Mouse (Mus musculus): ENCODE data around the gene Hyou1. TPM values are rescaled to one million over a fixed set of nuclear protein-coding genes. Genes with fewer than 3 reads are reported as not detected.

Hyou1 gene
- total RNA-seq, 2 experiments from 2014 or later: 126 to 212 TPM

DNA sequence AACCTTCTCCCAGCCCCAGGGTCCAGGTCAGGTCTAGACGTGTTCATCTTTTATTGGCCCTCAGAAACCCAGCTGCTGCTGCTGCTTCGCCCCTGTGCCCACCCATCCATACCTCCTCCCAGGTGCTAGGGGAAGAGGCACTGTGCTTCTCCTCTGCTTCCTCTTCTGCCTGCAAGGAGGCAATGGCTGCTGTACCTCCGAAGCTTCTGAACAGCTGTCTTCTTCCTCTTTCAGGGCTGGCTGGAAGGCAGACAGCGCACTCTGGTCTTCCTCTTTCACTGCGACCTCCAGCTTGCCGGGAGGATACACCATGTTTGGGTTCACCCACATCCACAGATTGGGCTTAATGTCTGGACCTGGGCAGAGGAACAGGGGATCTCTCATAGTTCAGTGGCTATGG, 56.5 kb downstream of the Hyou1 start:
- peak; percentile 99 for ATAC-seq (replicated peaks; ENCODE audit: poor library complexity, severe bottlenecking)

DNA sequence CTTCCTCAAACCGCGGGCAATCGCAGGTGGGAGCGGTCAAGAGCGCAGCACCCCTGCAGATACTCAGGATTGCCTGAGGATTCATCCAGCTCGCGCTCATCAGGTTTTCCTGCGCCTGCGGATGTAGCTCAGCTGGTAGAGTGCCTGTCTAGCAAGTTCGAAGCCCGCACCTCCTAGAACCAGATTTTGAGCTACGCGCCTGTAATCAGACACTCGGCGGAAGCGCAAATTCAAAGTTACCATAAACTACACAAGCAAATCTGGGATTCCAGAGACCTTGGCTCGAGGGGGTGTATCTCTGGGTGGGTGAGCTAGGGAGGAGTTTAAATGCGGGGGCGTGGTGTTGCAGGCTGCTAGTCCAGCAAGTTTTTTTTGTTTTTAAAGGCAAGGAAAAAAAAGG, 61.7 kb downstream of the Hyou1 start, which contains the start of gene Foxr1:
TSS of gene Foxr1 (minus strand) at position 176 of the 400 bp plus-strand sequence.
- ATAC-seq (replicated peaks; ENCODE audit: poor library complexity, severe bottlenecking): no peak

Other genes with a start within 250 kb of the Hyou1 start
- not detected in 2 replicates for gene Mcam, start 245.0 kb upstream of the Hyou1 start, total RNA-seq (2014; fragmentation: Nextera tagmentation)
- 0.47 and 1.7 TPM in 2 replicates for gene Mcam, start 245.0 kb upstream of the Hyou1 start, total RNA-seq (2017)
- 89.7 and 108 TPM in 2 replicates for gene Cbl, start 145.4 kb upstream of the Hyou1 start, total RNA-seq (2014; fragmentation: Nextera tagmentation)
- 40.3 and 42.9 TPM in 2 replicates for gene Cbl, start 145.4 kb upstream of the Hyou1 start, total RNA-seq (2017)
- gene Ccdc153, start 138.8 kb upstream of the Hyou1 start, total RNA-seq (2014; fragmentation: Nextera tagmentation): not detected in 2 replicates
- not detected in 2 replicates for gene Ccdc153, start 138.8 kb upstream of the Hyou1 start, total RNA-seq (2017)
- not detected in 2 replicates for gene Pdzd3, start 128.0 kb upstream of the Hyou1 start, total RNA-seq (2014; fragmentation: Nextera tagmentation)
- 0.22 TPM in 1 of 2 replicates, not detected in the other for gene Pdzd3, start 128.0 kb upstream of the Hyou1 start, total RNA-seq (2017)
- gene Nlrx1, start 110.9 kb upstream of the Hyou1 start, total RNA-seq (2014; fragmentation: Nextera tagmentation): 4.9 and 11.1 TPM in 2 replicates
- gene Nlrx1, start 110.9 kb upstream of the Hyou1 start, total RNA-seq (2017): 7.3 and 8.4 TPM in 2 replicates
- gene Abcg4, start 90.9 kb upstream of the Hyou1 start, total RNA-seq (2014; fragmentation: Nextera tagmentation): 0.21 TPM in 1 of 2 replicates, not detected in the other
- not detected in 2 replicates for gene Abcg4, start 90.9 kb upstream of the Hyou1 start, total RNA-seq (2017)
- gene Hinfp, start 73.8 kb upstream of the Hyou1 start, total RNA-seq (2014; fragmentation: Nextera tagmentation): 12.7 TPM in 2 replicates
- gene Hinfp, start 73.8 kb upstream of the Hyou1 start, total RNA-seq (2017): 11.6 and 12.2 TPM in 2 replicates
- gene C2cd2l, start 59.2 kb upstream of the Hyou1 start, total RNA-seq (2014; fragmentation: Nextera tagmentation): 8.3 and 17.5 TPM in 2 replicates
- 4.2 and 5.9 TPM in 2 replicates for gene C2cd2l, start 59.2 kb upstream of the Hyou1 start, total RNA-seq (2017)
- gene Dpagt1, start 53.5 kb upstream of the Hyou1 start, total RNA-seq (2014; fragmentation: Nextera tagmentation): 41.0 and 48.8 TPM in 2 replicates
- 18.2 and 26.4 TPM in 2 replicates for gene Dpagt1, start 53.5 kb upstream of the Hyou1 start, total RNA-seq (2017)
- gene H2afx, start 44.8 kb upstream of the Hyou1 start, total RNA-seq (2014; fragmentation: Nextera tagmentation): 76.3 and 96.9 TPM in 2 replicates
- 298 and 423 TPM in 2 replicates for gene H2afx, start 44.8 kb upstream of the Hyou1 start, total RNA-seq (2017)
- 64.3 and 92.6 TPM in 2 replicates for gene Hmbs, start 35.3 kb upstream of the Hyou1 start, total RNA-seq (2014; fragmentation: Nextera tagmentation)
- gene Hmbs, start 35.3 kb upstream of the Hyou1 start, total RNA-seq (2017): 32.2 and 47.4 TPM in 2 replicates
- gene Vps11, start 17.8 kb upstream of the Hyou1 start, total RNA-seq (2014; fragmentation: Nextera tagmentation): 25.8 and 27.1 TPM in 2 replicates
- gene Vps11, start 17.8 kb upstream of the Hyou1 start, total RNA-seq (2017): 21.1 and 21.5 TPM in 2 replicates
- 32.3 and 35.5 TPM in 2 replicates for gene Slc37a4, start 17.4 kb downstream of the Hyou1 start, total RNA-seq (2014; fragmentation: Nextera tagmentation)
- 33.5 and 34.2 TPM in 2 replicates for gene Slc37a4, start 17.4 kb downstream of the Hyou1 start, total RNA-seq (2017)
- 4,415 and 4,988 TPM in 2 replicates for gene Rps25, start 27.6 kb downstream of the Hyou1 start, total RNA-seq (2014; fragmentation: Nextera tagmentation)
- gene Rps25, start 27.6 kb downstream of the Hyou1 start, total RNA-seq (2017): 2,316 and 2,478 TPM in 2 replicates
- gene Trappc4, start 28.1 kb downstream of the Hyou1 start, total RNA-seq (2014; fragmentation: Nextera tagmentation): 52.2 and 78.5 TPM in 2 replicates
- gene Trappc4, start 28.1 kb downstream of the Hyou1 start, total RNA-seq (2017): 37.7 and 39.6 TPM in 2 replicates
- 22.4 and 46.8 TPM in 2 replicates for gene Ccdc84, start 39.1 kb downstream of the Hyou1 start, total RNA-seq (2014; fragmentation: Nextera tagmentation)
- 22.5 and 45.1 TPM in 2 replicates for gene Ccdc84, start 39.1 kb downstream of the Hyou1 start, total RNA-seq (2017)
- not detected in 2 replicates for gene Foxr1, start 61.6 kb downstream of the Hyou1 start, total RNA-seq (2014; fragmentation: Nextera tagmentation)
- not detected in 2 replicates for gene Foxr1, start 61.6 kb downstream of the Hyou1 start, total RNA-seq (2017)
- not detected in 2 replicates for gene Upk2, start 75.5 kb downstream of the Hyou1 start, total RNA-seq (2014; fragmentation: Nextera tagmentation)
- not detected in 2 replicates for gene Upk2, start 75.5 kb downstream of the Hyou1 start, total RNA-seq (2017)
- gene Bcl9l, start 103.3 kb downstream of the Hyou1 start, total RNA-seq (2014; fragmentation: Nextera tagmentation): 8.7 and 13.0 TPM in 2 replicates
- gene Bcl9l, start 103.3 kb downstream of the Hyou1 start, total RNA-seq (2017): 1.6 and 2.6 TPM in 2 replicates
- not detected in 2 replicates for gene Cxcr5, start 182.4 kb downstream of the Hyou1 start, total RNA-seq (2014; fragmentation: Nextera tagmentation)
- not detected in 2 replicates for gene Cxcr5, start 182.4 kb downstream of the Hyou1 start, total RNA-seq (2017)
- gene Ddx6, start 225.4 kb downstream of the Hyou1 start, total RNA-seq (2014; fragmentation: Nextera tagmentation): 72.4 and 75.7 TPM in 2 replicates
- gene Ddx6, start 225.4 kb downstream of the Hyou1 start, total RNA-seq (2017): 79.6 and 80.6 TPM in 2 replicates

Measured in granulocyte monocyte progenitor cell, adult 5-6 weeks (primary cell).